Mouse (Mus musculus) skeletal muscle tissue, adult 2 months (tissue): ENCODE measurements at regions not wholly inside any gene's neighbourhood (a gene's known extent, or its start where the extent isn't known, plus 50 kb on each side); places are given as distances from the start of the nearest gene placed in this dataset.
A peak's percentile ranks its signal among the peaks of the same experiment; 100 is the strongest.

Experiments used
- DNase-seq: peaks from one replicate; pipeline ENCODE4 v3.0.0-alpha.2; 2012; ENCODE audit warnings: low read depth, low spot score

- peak; percentile 11 for DNase-seq
These were observed 967.0 kb upstream of the Lrrc6 start for GRCm38 (mm10) chr15:67467404-67468345.

- DNase-seq = no peak
These were observed 962.2 kb upstream of the Lrrc6 start for GRCm38 (mm10) chr15:67462863-67463262.

GRCm38 (mm10) chr15:67460384-67460783 is 959.7 kb upstream of the Lrrc6 start:
- DNase-seq = peak; percentile 25

- DNase-seq = peak; percentile 67
These were observed 933.6 kb upstream of the Lrrc6 start for GRCm38 (mm10) chr15:67434284-67434683.

- DNase-seq = no peak
These were observed 923.2 kb upstream of the Lrrc6 start for GRCm38 (mm10) chr15:67423922-67424321.

GRCm38 (mm10) chr15:67422277-67422953 is 921.7 kb upstream of the Lrrc6 start:
- no peak for DNase-seq

GRCm38 (mm10) chr15:67420776-67421175 is 920.1 kb upstream of the Lrrc6 start:
- no peak for DNase-seq

GRCm38 (mm10) chr15:67419733-67420132 is 919.0 kb upstream of the Lrrc6 start:
- no peak for DNase-seq

- no peak for DNase-seq
These were observed 917.0 kb upstream of the Lrrc6 start for GRCm38 (mm10) chr15:67417742-67418163.

- DNase-seq = no peak
These were observed 915.1 kb upstream of the Lrrc6 start for GRCm38 (mm10) chr15:67415840-67416239.

GRCm38 (mm10) chr15:67414371-67414930 is 913.7 kb upstream of the Lrrc6 start:
- peak; percentile 24 for DNase-seq

GRCm38 (mm10) chr15:67413581-67413980 is 912.9 kb upstream of the Lrrc6 start:
- no peak for DNase-seq

GRCm38 (mm10) chr15:67412394-67412793 is 911.7 kb upstream of the Lrrc6 start:
- no peak for DNase-seq

GRCm38 (mm10) chr15:67411657-67412056 is 910.9 kb upstream of the Lrrc6 start:
- DNase-seq = no peak

GRCm38 (mm10) chr15:67410012-67410411 is 909.3 kb upstream of the Lrrc6 start:
- DNase-seq = peak; percentile 12

- DNase-seq = no peak
These were observed 908.3 kb upstream of the Lrrc6 start for GRCm38 (mm10) chr15:67408871-67409559.

GRCm38 (mm10) chr15:67407244-67407643 is 906.5 kb upstream of the Lrrc6 start:
- no peak for DNase-seq

- peak; percentile 32 for DNase-seq
These were observed 904.8 kb upstream of the Lrrc6 start for GRCm38 (mm10) chr15:67405523-67405922.

- no peak for DNase-seq
These were observed 904.3 kb upstream of the Lrrc6 start for GRCm38 (mm10) chr15:67405011-67405410.

GRCm38 (mm10) chr15:67402310-67402709 is 901.6 kb upstream of the Lrrc6 start:
- no peak for DNase-seq

GRCm38 (mm10) chr15:67397269-67397668 is 896.6 kb upstream of the Lrrc6 start:
- DNase-seq = no peak

- no peak for DNase-seq
These were observed 894.4 kb upstream of the Lrrc6 start for GRCm38 (mm10) chr15:67395114-67395513.
